Mouse (Mus musculus): ENCODE results near the gene Pphln1.

Pphln1 gene

GRCm38 (mm10) chr15:93539415-93539814 is 141.3 kb downstream of the Pphln1 start:
- ATAC-seq (ENCODE audit: low TSS enrichment), result no peak
